Mouse (Mus musculus): Measurements from ENCODE around the gene Rad54l2. TPM values are rescaled to one million over a fixed set of nuclear protein-coding genes. Genes with fewer than 3 reads are reported as not detected.

Gene Rad54l2
- total and polyA plus RNA-seq, 2 experiments: 8.1 to 21.5 TPM

DNA sequence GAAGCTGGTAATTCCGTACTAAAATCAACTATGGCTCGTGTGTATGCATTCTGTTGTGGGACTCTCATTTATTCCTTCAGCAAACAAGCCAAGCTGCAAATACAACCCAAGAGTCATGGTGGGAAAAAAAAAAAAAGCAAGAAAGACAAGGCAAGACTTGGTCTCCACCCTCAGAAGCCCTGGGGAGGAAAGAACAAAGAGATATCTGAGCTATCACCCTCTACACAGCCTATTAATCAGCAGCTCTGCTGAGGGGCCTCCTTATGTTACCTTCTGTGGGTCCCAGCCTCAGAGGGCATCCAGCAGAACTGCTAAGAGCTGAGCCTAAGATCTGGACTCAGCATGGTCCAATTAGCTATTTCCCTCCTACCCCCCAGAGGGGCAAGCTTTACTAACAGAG is 115.1 kb downstream of the Rad54l2 start:
- 93% methylated on average over 2 of the region's 2 CpGs for WGBS
- H3K4me3 ChIP-seq (ENCODE audit: insufficient read depth, low read depth, low read length): no peak overlapping the region
- H3K4me1 ChIP-seq (ENCODE audit: control insufficient read depth, insufficient read depth, low read length): peaks cover 6% of the 10 kb centered on the region
- H3K9ac ChIP-seq (ENCODE audit: low read depth, low read length): no peak overlapping the region
- DNase-seq (ENCODE audit: extremely low read depth, low read depth, low spot score): no peak
- no peak for TF ChIP-seq CTCF (IDR thresholded peaks at IDR 0.05; ENCODE audit: low read depth, low read length)
- TF ChIP-seq POLR2A (IDR thresholded peaks at IDR 0.05; ENCODE audit: extremely low read depth, insufficient read depth, low read length): no peak
- H3K27ac ChIP-seq (replicated peaks; ENCODE audit: insufficient read depth, low read depth, low read length): no peak overlapping the region
- H3K27me3 ChIP-seq (ENCODE audit: control insufficient read depth, insufficient read depth, low read length): no peaks in the 10 kb centered on the region
- H3K36me3 ChIP-seq (ENCODE audit: control insufficient read depth, insufficient read depth, low read length): peaks cover 20% of the 10 kb centered on the region
- H3K79me2 ChIP-seq (ENCODE audit: control insufficient read depth, insufficient read depth, low read length): no peaks in the 10 kb centered on the region; the same call in 1 of the 2 replicates

DNA sequence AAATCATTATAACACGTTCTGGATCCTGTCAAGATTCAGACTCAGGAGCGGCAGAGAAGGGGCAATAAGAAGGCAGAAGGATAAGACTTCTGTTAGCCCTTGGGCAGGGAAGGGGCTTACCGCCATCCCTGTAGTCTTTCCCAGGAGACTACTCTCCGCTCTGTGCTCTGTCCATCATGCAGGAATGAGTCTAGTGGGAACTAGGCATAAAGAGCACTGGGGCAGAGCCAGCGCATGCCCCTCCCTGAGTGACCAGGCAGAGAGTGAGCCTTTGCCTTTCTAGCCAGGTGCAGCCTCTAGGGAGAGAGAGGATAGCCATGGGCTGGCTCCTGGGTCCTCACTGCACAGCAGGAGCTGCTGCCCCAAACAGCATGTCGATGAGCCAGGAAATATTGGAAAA is 124.1 kb downstream of the Rad54l2 start:
- no peak for DNase-seq (ENCODE audit: extremely low read depth, low read depth, low spot score)
- no peak for TF ChIP-seq POLR2A (IDR thresholded peaks at IDR 0.05; ENCODE audit: extremely low read depth, insufficient read depth, low read length)
- TF ChIP-seq CTCF (IDR thresholded peaks at IDR 0.05; ENCODE audit: low read depth, low read length): no peak
- H3K4me1 ChIP-seq (ENCODE audit: control insufficient read depth, insufficient read depth, low read length): no peaks in the 10 kb centered on the region
- 93% methylated on average over 6 of the region's 6 CpGs for WGBS
- peaks cover 13% of the 10 kb centered on the region for H3K36me3 ChIP-seq (ENCODE audit: control insufficient read depth, insufficient read depth, low read length)
- no peaks in the 10 kb centered on the region for H3K27me3 ChIP-seq (ENCODE audit: control insufficient read depth, insufficient read depth, low read length)
- no peak overlapping the region for H3K9ac ChIP-seq (ENCODE audit: low read depth, low read length)
- H3K79me2 ChIP-seq (ENCODE audit: control insufficient read depth, insufficient read depth, low read length): no peaks in the 10 kb centered on the region
- H3K4me3 ChIP-seq (ENCODE audit: insufficient read depth, low read depth, low read length): no peak overlapping the region
- H3K27ac ChIP-seq (replicated peaks; ENCODE audit: insufficient read depth, low read depth, low read length): no peak overlapping the region

DNA sequence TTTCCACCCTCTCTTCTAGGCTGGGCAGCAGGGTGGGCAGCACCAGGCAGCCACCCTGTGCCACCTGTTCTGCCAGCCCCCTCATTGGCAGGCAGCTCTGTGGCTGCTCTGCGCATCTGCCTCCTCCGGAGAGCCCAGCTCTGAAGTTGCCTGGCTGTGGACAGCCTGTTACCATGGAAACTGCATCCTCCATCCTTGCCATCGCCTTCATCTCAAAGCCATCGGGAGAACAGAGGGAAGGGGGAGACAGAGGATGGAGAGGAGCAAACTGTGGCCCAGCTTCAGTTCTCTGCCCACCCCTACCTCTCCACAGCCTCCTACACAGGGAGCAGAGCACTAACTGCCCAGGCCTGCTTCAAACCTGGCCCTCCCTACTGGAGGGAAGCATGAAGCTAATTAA is 124.6 kb downstream of the Rad54l2 start:
- WGBS: 91% methylated on average over 4 of the region's 4 CpGs
- H3K9ac ChIP-seq (ENCODE audit: low read depth, low read length): no peak overlapping the region
- no peaks in the 10 kb centered on the region for H3K79me2 ChIP-seq (ENCODE audit: control insufficient read depth, insufficient read depth, low read length)
- H3K27me3 ChIP-seq (ENCODE audit: control insufficient read depth, insufficient read depth, low read length): no peaks in the 10 kb centered on the region
- DNase-seq (ENCODE audit: extremely low read depth, low read depth, low spot score): no peak
- no peak overlapping the region for H3K4me3 ChIP-seq (ENCODE audit: insufficient read depth, low read depth, low read length)
- TF ChIP-seq POLR2A (IDR thresholded peaks at IDR 0.05; ENCODE audit: extremely low read depth, insufficient read depth, low read length) (no peak), CTCF (IDR thresholded peaks at IDR 0.05; ENCODE audit: low read depth, low read length) (no peak)
- no peaks in the 10 kb centered on the region for H3K4me1 ChIP-seq (ENCODE audit: control insufficient read depth, insufficient read depth, low read length)
- peaks cover 14% of the 10 kb centered on the region for H3K36me3 ChIP-seq (ENCODE audit: control insufficient read depth, insufficient read depth, low read length)
- no peak overlapping the region for H3K27ac ChIP-seq (replicated peaks; ENCODE audit: insufficient read depth, low read depth, low read length)

DNA sequence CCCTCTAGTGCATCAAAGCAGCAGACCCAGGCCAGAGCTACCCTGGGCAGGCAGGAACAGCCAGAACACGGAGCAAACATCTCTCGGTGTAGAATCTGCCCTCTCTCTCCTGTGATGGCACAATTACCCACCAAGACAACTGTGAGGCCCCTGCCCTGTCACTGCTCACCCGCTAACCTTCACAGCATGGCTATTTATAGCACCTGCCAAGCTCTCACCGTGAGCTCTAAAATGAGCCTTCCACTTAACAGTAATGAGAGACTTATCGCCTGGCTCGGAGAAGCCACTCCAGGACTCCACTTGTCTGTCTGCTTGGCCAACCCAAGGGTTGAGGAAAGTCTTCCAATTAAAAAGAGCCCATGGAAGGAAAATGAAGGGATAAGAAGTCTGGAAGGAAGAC is 125.8 kb downstream of the Rad54l2 start:
- 94% methylated on average over 6 of the region's 6 CpGs for WGBS

DNA sequence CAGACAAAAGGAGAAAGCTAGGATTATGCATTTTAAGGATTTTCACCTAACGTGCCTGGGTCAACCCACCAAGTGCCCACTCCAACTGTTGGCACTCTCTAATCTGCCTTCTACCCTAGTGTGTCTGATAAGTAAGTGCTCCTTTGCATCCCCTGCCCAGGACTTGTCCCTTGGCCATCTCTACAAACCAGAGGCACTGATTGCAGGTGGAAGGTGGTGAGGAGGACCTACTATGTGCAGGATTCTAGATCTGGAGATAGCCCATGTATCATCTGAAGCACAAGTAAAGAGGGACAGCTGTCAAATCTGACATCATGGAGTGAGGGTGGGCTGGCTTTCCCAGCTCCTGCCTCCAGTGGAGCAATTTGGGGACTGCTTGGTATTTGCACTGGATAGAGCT is 129.1 kb downstream of the Rad54l2 start:
- Histone ChIP-seq H3K79me2 (ENCODE audit: control insufficient read depth, insufficient read depth, low read length) (no peaks in the 10 kb centered on the region), H3K27me3 (ENCODE audit: control insufficient read depth, insufficient read depth, low read length) (0 out of 2 replicates have a peak, but pooled peaks cover 3% of the 10 kb centered on the region), H3K36me3 (ENCODE audit: control insufficient read depth, insufficient read depth, low read length) (peaks cover 12% of the 10 kb centered on the region), H3K4me3 (ENCODE audit: insufficient read depth, low read depth, low read length) (no peak overlapping the region), H3K4me1 (ENCODE audit: control insufficient read depth, insufficient read depth, low read length) (no peaks in the 10 kb centered on the region), H3K27ac (replicated peaks; ENCODE audit: insufficient read depth, low read depth, low read length) (no peak overlapping the region), H3K9ac (ENCODE audit: low read depth, low read length) (no peak overlapping the region)
- TF ChIP-seq CTCF (IDR thresholded peaks at IDR 0.05; ENCODE audit: low read depth, low read length): no peak
- TF ChIP-seq POLR2A (IDR thresholded peaks at IDR 0.05; ENCODE audit: extremely low read depth, insufficient read depth, low read length): no peak
- WGBS: 90% methylated on average over 1 of the region's 1 CpGs
- no peak for DNase-seq (ENCODE audit: extremely low read depth, low read depth, low spot score)

More for the DNA sequence above, 125.8 kb downstream of the Rad54l2 start:
- peaks cover 14% of the 10 kb centered on the region for H3K36me3 ChIP-seq (ENCODE audit: control insufficient read depth, insufficient read depth, low read length)
- DNase-seq (ENCODE audit: extremely low read depth, low read depth, low spot score): no peak
- H3K27me3 ChIP-seq (ENCODE audit: control insufficient read depth, insufficient read depth, low read length): no peaks in the 10 kb centered on the region
- H3K4me3 ChIP-seq (ENCODE audit: insufficient read depth, low read depth, low read length): no peak overlapping the region
- H3K79me2 ChIP-seq (ENCODE audit: control insufficient read depth, insufficient read depth, low read length): no peaks in the 10 kb centered on the region
- no peak overlapping the region for H3K27ac ChIP-seq (replicated peaks; ENCODE audit: insufficient read depth, low read depth, low read length)
- TF ChIP-seq POLR2A (IDR thresholded peaks at IDR 0.05; ENCODE audit: extremely low read depth, insufficient read depth, low read length) (no peak), CTCF (IDR thresholded peaks at IDR 0.05; ENCODE audit: low read depth, low read length) (no peak)
- no peak overlapping the region for H3K9ac ChIP-seq (ENCODE audit: low read depth, low read length)
- H3K4me1 ChIP-seq (ENCODE audit: control insufficient read depth, insufficient read depth, low read length): no peaks in the 10 kb centered on the region

DNA sequence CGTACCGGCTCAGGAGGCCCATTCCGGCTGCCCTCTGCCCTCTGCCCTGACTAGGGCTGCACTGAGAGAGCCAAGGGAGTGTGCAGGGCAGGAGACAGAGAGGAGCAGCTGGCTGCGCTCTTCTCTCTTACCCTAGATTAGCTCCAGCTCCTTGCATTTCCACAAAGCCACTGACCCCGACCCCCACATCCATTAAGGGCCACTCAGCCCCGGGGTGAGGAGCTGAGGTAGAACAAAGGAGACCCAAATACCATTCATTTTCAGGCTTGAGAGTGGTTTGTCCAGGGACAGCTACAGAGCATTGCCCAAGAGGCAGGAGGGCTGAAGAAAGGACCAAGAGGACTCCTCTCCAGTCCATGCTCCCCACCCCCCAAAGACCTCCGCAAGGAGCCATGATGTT is 129.6 kb downstream of the Rad54l2 start:
- peaks cover 12% of the 10 kb centered on the region for H3K36me3 ChIP-seq (ENCODE audit: control insufficient read depth, insufficient read depth, low read length)
- H3K27me3 ChIP-seq (ENCODE audit: control insufficient read depth, insufficient read depth, low read length): 0 out of 2 replicates have a peak, but pooled peaks cover 3% of the 10 kb centered on the region
- no peaks in the 10 kb centered on the region for H3K4me1 ChIP-seq (ENCODE audit: control insufficient read depth, insufficient read depth, low read length)
- TF ChIP-seq POLR2A (IDR thresholded peaks at IDR 0.05; ENCODE audit: extremely low read depth, insufficient read depth, low read length) (no peak), CTCF (IDR thresholded peaks at IDR 0.05; ENCODE audit: low read depth, low read length) (no peak)
- no peak for DNase-seq (ENCODE audit: extremely low read depth, low read depth, low spot score)
- H3K4me3 ChIP-seq (ENCODE audit: insufficient read depth, low read depth, low read length): no peak overlapping the region
- no peak overlapping the region for H3K27ac ChIP-seq (replicated peaks; ENCODE audit: insufficient read depth, low read depth, low read length)
- no peaks in the 10 kb centered on the region for H3K79me2 ChIP-seq (ENCODE audit: control insufficient read depth, insufficient read depth, low read length)
- WGBS: 85% methylated on average over 7 of the region's 7 CpGs
- no peak overlapping the region for H3K9ac ChIP-seq (ENCODE audit: low read depth, low read length)

Measured in liver, adult 2 months (tissue).